Mouse (Mus musculus): Measurements from ENCODE around the gene Rtn4rl2. TPM values are rescaled to one million over a fixed set of nuclear protein-coding genes. Genes with fewer than 3 reads are reported as not detected.

The Rtn4rl2 gene
- polyA plus RNA-seq, 1 experiment, result 0.18 TPM

DNA sequence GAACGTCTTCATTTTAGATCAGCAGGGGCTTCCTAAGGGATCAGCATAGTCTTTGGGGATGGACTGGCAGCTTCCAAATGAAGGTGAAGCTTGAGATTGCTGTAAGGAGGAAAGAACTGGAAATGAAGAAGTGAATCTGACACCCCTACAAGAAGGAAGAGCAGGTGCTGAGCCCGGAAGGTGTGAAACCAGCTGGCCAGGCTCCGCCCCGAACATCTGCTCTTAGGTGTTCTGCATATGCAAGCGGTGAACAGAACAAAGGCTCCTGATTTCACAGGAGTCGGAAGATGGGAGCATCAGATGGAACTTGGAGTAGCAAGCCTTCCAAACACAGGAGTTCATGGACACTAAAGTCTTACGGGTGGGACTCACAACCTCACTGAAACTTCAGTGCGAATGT is 49.4 kb downstream of the Rtn4rl2 start:
- Histone ChIP-seq H3K79me3 (ENCODE audit: low read depth) (no peaks in the 10 kb centered on the region), H3K4me3 (ENCODE audit: insufficient read depth, poor library complexity, severe bottlenecking) (no peak overlapping the region), H3K36me3 (ENCODE audit: control insufficient read depth, insufficient read depth) (no peaks in the 10 kb centered on the region), H3ac (ENCODE audit: control insufficient read depth, insufficient read length, low read depth) (no peak overlapping the region), H3K27me3 (ENCODE audit: control insufficient read depth, insufficient read depth, insufficient read length) (no peaks in the 10 kb centered on the region), H3K79me2 (ENCODE audit: control insufficient read depth, insufficient read depth) (no peaks in the 10 kb centered on the region)
- TF ChIP-seq USF1 (IDR thresholded peaks at IDR 0.05; ENCODE audit: low read depth) (no peak), MYOD1 (IDR thresholded peaks at IDR 0.05; ENCODE audit: control insufficient read depth, insufficient read length, low read depth) (no peak), MAX (IDR thresholded peaks at IDR 0.05) (no peak), CEBPB (IDR thresholded peaks at IDR 0.05; ENCODE audit: low read depth) (no peak), MYOG (IDR thresholded peaks at IDR 0.05; ENCODE audit: control insufficient read depth, extremely low read depth, insufficient read length) (no peak), CTCF (IDR thresholded peaks at IDR 0.05; ENCODE audit: control insufficient read depth, insufficient read depth, insufficient read length) (no peak), FOSL1 (IDR thresholded peaks at IDR 0.05; ENCODE audit: insufficient read depth, low read length, poor library complexity, severe bottlenecking) (no peak)

DNA sequence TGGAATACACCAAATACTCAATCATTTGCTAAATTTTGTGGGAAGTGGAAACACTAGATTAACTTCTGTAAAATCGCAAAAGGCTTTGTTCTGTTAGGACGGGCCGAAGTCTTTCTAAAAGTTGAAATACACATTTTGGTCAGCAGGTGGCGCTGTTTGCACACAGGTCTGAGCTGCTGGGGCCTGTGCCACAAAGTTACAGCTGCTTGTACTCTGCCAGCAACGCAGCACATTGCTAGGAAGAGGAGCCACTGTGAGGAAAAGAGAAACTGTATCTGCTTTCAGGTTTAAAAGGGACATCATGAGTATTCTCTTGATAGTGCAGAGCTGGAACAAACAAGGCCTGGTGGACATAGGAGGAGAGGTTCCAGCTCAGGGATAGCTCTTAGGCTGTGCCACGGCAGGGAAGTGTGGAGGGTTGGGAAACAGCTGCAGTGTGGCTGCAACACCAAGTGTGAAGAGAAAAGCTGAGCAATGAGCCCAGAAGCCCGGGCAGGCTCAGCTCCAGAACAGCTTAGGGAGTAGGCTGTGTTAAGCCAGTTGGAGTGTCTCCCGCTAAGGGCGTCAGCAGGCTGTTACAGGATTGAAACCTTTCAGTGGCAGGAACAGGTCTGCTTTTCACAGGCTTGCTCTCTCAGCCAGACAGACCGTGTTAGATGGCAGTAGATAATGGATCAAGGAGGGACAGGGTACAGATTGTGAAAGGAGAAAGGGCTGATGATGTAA is 54.7 kb downstream of the Rtn4rl2 start:
- TF ChIP-seq MYOG (IDR thresholded peaks at IDR 0.05; ENCODE audit: control insufficient read depth, extremely low read depth, insufficient read length), result no peak
- peak; percentile 2 for TF ChIP-seq MYOD1 (IDR thresholded peaks at IDR 0.05; ENCODE audit: control insufficient read depth, insufficient read length, low read depth)
- TF ChIP-seq CTCF (IDR thresholded peaks at IDR 0.05; ENCODE audit: control insufficient read depth, insufficient read depth, insufficient read length), result peak; percentile 61
- TF ChIP-seq MAX (IDR thresholded peaks at IDR 0.05), result no peak
- TF ChIP-seq FOSL1 (IDR thresholded peaks at IDR 0.05; ENCODE audit: insufficient read depth, low read length, poor library complexity, severe bottlenecking), result no peak
- no peak for TF ChIP-seq CEBPB (IDR thresholded peaks at IDR 0.05; ENCODE audit: low read depth)
- TF ChIP-seq USF1 (IDR thresholded peaks at IDR 0.05; ENCODE audit: low read depth), result no peak
- Histone ChIP-seq H3K79me3 (ENCODE audit: low read depth) (peaks cover 23% of the 10 kb centered on the region), H3K27me3 (ENCODE audit: control insufficient read depth, insufficient read depth, insufficient read length) (no peaks in the 10 kb centered on the region), H3ac (ENCODE audit: control insufficient read depth, insufficient read length, low read depth) (no peak overlapping the region), H3K4me3 (ENCODE audit: insufficient read depth, poor library complexity, severe bottlenecking) (no peak overlapping the region), H3K36me3 (ENCODE audit: control insufficient read depth, insufficient read depth) (peaks cover 30% of the 10 kb centered on the region), H3K79me2 (ENCODE audit: control insufficient read depth, insufficient read depth) (peaks cover 31% of the 10 kb centered on the region)

DNA sequence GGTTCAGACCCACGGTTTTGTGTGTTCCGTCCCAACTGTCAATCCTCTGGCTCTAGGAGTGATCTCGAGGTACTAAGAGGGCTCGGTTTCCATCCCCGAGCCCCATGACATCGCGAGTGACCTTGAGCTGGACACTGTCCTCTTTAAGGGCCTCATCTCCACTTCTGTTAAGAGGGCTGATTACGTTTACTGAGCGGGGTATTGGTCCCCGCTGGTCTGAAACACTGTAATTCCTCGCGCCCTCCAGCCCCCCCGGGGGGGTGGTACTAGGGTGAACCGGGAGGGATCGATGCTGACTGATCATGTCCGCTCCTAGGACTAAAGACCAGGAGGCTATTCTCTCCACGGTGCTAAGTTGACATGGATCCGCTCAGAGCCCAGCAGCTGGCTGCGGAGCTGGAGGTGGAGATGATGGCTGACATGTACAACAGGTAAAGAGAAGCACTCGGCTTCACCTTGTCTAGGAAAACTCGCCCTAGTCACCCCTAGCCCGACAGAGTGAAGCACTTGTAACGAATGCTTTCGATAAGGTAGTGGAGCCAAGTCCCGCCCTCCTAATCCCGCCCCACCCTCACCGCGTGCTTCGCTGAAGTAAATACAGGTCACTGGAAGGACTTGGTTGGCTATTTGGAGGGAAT is 59.1 kb downstream of the Rtn4rl2 start:
- Histone ChIP-seq H3K4me3 (ENCODE audit: insufficient read depth, poor library complexity, severe bottlenecking) (peak overlapping the region; percentile 98), H3K36me3 (ENCODE audit: control insufficient read depth, insufficient read depth) (peaks cover 30% of the 10 kb centered on the region), H3K27me3 (ENCODE audit: control insufficient read depth, insufficient read depth, insufficient read length) (no peaks in the 10 kb centered on the region), H3K79me2 (ENCODE audit: control insufficient read depth, insufficient read depth) (peaks cover 31% of the 10 kb centered on the region), H3K79me3 (ENCODE audit: low read depth) (peaks cover 23% of the 10 kb centered on the region), H3ac (ENCODE audit: control insufficient read depth, insufficient read length, low read depth) (peak overlapping the region; percentile 90)
- no peak for TF ChIP-seq FOSL1 (IDR thresholded peaks at IDR 0.05; ENCODE audit: insufficient read depth, low read length, poor library complexity, severe bottlenecking)
- TF ChIP-seq MYOG (IDR thresholded peaks at IDR 0.05; ENCODE audit: control insufficient read depth, extremely low read depth, insufficient read length), result no peak
- TF ChIP-seq MYOD1 (IDR thresholded peaks at IDR 0.05; ENCODE audit: control insufficient read depth, insufficient read length, low read depth), result no peak
- no peak for TF ChIP-seq CEBPB (IDR thresholded peaks at IDR 0.05; ENCODE audit: low read depth)
- no peak for TF ChIP-seq MAX (IDR thresholded peaks at IDR 0.05)

DNA sequence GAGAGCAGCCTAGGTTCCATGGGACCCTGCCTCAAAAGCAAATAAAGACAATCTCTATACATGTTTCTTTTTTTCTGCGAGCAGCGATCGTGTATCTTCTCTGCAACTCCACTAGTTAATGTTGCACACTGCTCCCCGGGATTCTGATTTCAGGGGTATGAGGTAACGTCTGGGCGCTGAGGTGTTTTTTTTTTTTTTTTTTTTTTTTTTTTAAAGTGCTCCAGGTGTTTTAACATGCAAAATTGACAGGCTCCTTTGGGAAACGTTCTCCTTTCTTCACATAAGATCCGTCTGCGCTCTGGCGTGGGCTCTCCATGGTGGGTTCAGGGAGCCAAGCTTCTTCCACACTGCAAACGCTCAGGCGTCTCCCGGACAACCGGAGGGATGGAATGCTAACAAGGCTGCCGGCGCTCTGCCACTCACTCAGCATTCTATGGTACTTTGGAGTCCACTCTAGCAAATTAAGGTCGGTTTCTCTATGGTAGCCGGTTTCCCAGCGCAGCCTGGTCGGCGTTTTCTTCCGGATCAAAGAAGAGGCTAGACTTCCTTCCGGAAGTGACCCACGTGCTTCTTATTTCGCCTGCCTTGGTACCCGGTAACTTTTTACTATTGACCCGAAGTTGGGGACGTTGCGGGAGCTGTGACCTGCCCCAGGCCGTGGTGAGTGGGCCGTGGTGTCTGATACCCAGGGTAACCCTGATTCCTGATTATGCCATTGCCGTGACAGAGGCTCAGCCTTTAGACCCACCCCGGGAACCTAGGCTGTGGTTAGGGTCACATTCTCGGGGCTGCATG is 59.8 kb downstream of the Rtn4rl2 start, which contains the start of gene Timm10:
Gene Timm10 (plus strand): TSS at position 510 of the 795 bp plus-strand sequence.
- Histone ChIP-seq H3K36me3 (ENCODE audit: control insufficient read depth, insufficient read depth) (peaks cover 30% of the 10 kb centered on the region), H3K79me3 (ENCODE audit: low read depth) (peaks cover 23% of the 10 kb centered on the region), H3ac (ENCODE audit: control insufficient read depth, insufficient read length, low read depth) (peak within 1 kb of the TSS; percentile 90), H3K27me3 (ENCODE audit: control insufficient read depth, insufficient read depth, insufficient read length) (no peaks in the 10 kb centered on the region), H3K79me2 (ENCODE audit: control insufficient read depth, insufficient read depth) (peaks cover 31% of the 10 kb centered on the region), H3K4me3 (ENCODE audit: insufficient read depth, poor library complexity, severe bottlenecking) (peak within 1 kb of the TSS; percentile 98)
- TF ChIP-seq USF1 (IDR thresholded peaks at IDR 0.05; ENCODE audit: low read depth) (peak; percentile 72), MYOD1 (IDR thresholded peaks at IDR 0.05; ENCODE audit: control insufficient read depth, insufficient read length, low read depth) (no peak), MAX (IDR thresholded peaks at IDR 0.05) (peak; percentile 99)

DNA sequence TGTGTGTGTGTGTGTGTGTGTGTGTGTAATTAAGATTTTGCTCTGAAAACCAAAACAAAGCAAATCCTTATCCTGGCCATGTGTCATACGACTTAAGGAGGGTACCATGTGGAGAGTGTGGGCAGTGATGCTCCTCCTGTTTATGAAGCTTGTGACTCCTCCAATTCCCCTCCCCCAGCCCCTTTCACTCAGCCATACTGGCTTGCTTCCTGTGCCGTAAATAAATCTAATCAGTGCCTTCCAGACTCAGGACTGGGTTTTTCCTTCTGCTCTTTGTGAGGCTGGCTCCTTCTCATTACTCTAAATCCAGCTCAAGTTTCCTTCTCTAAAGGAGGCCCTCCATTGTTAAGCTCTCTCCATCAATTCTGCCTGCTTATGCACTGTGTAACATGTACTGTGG is 63.3 kb downstream of the Rtn4rl2 start:
- H3ac ChIP-seq (ENCODE audit: control insufficient read depth, insufficient read length, low read depth), result no peak overlapping the region
- H3K4me3 ChIP-seq (ENCODE audit: insufficient read depth, poor library complexity, severe bottlenecking), result no peak overlapping the region
- TF ChIP-seq MAX (IDR thresholded peaks at IDR 0.05), result no peak
- no peak for TF ChIP-seq FOSL1 (IDR thresholded peaks at IDR 0.05; ENCODE audit: insufficient read depth, low read length, poor library complexity, severe bottlenecking)
- TF ChIP-seq CTCF (IDR thresholded peaks at IDR 0.05; ENCODE audit: control insufficient read depth, insufficient read depth, insufficient read length), result no peak
- TF ChIP-seq MYOD1 (IDR thresholded peaks at IDR 0.05; ENCODE audit: control insufficient read depth, insufficient read length, low read depth), result no peak
- TF ChIP-seq MYOG (IDR thresholded peaks at IDR 0.05; ENCODE audit: control insufficient read depth, extremely low read depth, insufficient read length), result no peak
- no peak for TF ChIP-seq USF1 (IDR thresholded peaks at IDR 0.05; ENCODE audit: low read depth)
- no peak for TF ChIP-seq CEBPB (IDR thresholded peaks at IDR 0.05; ENCODE audit: low read depth)
- H3K79me3 ChIP-seq (ENCODE audit: low read depth), result peaks cover 13% of the 10 kb centered on the region
- H3K27me3 ChIP-seq (ENCODE audit: control insufficient read depth, insufficient read depth, insufficient read length), result no peaks in the 10 kb centered on the region
- H3K36me3 ChIP-seq (ENCODE audit: control insufficient read depth, insufficient read depth), result peaks cover 4% of the 10 kb centered on the region
- H3K79me2 ChIP-seq (ENCODE audit: control insufficient read depth, insufficient read depth), result peaks cover 15% of the 10 kb centered on the region

Data from C2C12 (cell line).